Mouse (Mus musculus) embryonic facial prominence, embryonic 13.5 days (tissue): ENCODE measurements around the gene Gca. TPM values are rescaled to one million over a fixed set of nuclear protein-coding genes. Genes with fewer than 3 reads are reported as not detected.
A peak's percentile ranks its signal among the peaks of the same experiment; 100 is the strongest.

Source experiments
- ATAC-seq: fragments of 200-750 bp; cut with Nextera tagmentation; 2 replicates; pipeline ENCODE4 v1.8.0; 2017; ENCODE audit warnings: low read depth; ENCODE audit not compliant: insufficient number of reproducible peaks, insufficient read depth, low FRiP score, low TSS enrichment
- H3K27ac ChIP-seq: fragments of 300-500 bp; sonication (generic); 2 replicates; pipeline ENCODE4 v1.5.1; 2015; ENCODE audit warnings: moderate library complexity, mild to moderate bottlenecking, inconsistent platforms
- H3K27me3 ChIP-seq: fragments of 300-500 bp; sonication (generic); 2 replicates; pipeline ENCODE4 v1.6.1; 2015; ENCODE audit warnings: mild to moderate bottlenecking, inconsistent platforms
- H3K36me3 ChIP-seq: fragments of 300-500 bp; sonication (generic); 2 replicates; pipeline ENCODE4 v1.6.1; 2015; ENCODE audit warnings: mild to moderate bottlenecking, inconsistent platforms
- H3K4me1 ChIP-seq: fragments of 300-500 bp; sonication (generic); 2 replicates; pipeline ENCODE4 v1.6.1; 2015; ENCODE audit warnings: inconsistent platforms
- H3K4me2 ChIP-seq: fragments of 300-500 bp; sonication (generic); 2 replicates; pipeline ENCODE4 v1.6.1; 2015; ENCODE audit warnings: moderate library complexity, mild to moderate bottlenecking, inconsistent platforms
- H3K4me3 ChIP-seq: fragments of 300-500 bp; sonication (generic); 2 replicates; pipeline ENCODE4 v1.5.1; 2015; ENCODE audit warnings: mild to moderate bottlenecking, inconsistent platforms
- H3K9ac ChIP-seq: fragments of 300-500 bp; sonication (generic); 2 replicates; pipeline ENCODE4 v1.6.1; 2015; ENCODE audit warnings: mild to moderate bottlenecking, inconsistent platforms
- H3K9me3 ChIP-seq: fragments of 300-500 bp; sonication (generic); 2 replicates; pipeline ENCODE4 v1.6.1; 2016; ENCODE audit warnings: inconsistent platforms
- WGBS: fragments of 180-500 bp; shearing (Covaris S2); methylation state at CpG from one replicate; pipeline ENCODE4 v1.1.7; 2015; ENCODE audit warnings: mixed read lengths; 5-methylcytosine and 5-hydroxymethylcytosine counted together
- polyA plus RNA-seq: library from polyadenylated mRNA; unstranded; fragments of >200 nt; fragmentation: Nextera tagmentation; extraction: Ambion mirVana; gene quantifications from 2 replicates; pipeline ENCODE4 v1.2.1, GENCODE M21; 2015

The Gca gene
- polyA plus RNA-seq, 1 experiment from 2014 or later = 1.9 TPM

- Histone ChIP-seq H3K9me3 (no peaks in the 10 kb centered on the region), H3K4me3 (peak within 1 kb of the TSS; percentile 58), H3K9ac (peak within 1 kb of the TSS; percentile 67), H3K36me3 (no peaks in the 10 kb centered on the region), H3K4me1 (0 out of 2 replicates have a peak, but pooled peaks cover 4% of the 10 kb centered on the region), H3K27me3 (peaks cover 5% of the 10 kb centered on the region; the same call in 1 of the 2 replicates), H3K27ac (0 out of 2 replicates have a peak within 1 kb of the TSS, but pooled peaks have one; percentile 22), H3K4me2 (peak within 1 kb of the TSS; percentile 71)
- WGBS = under 1% methylated on average over 30 of the region's 30 CpGs
- 0 out of 2 replicates have a peak, but pooled peaks have one; percentile 43 for ATAC-seq
Measured at GRCm38 (mm10) chr2:62646014-62646645, 18.0 kb upstream of the Gca start, which contains the start of gene Ifih1. Gene Ifih1, minus strand, starts transcription at chr2:62646255.

GRCm38 (mm10) chr2:62646671-62647289, 17.3 kb upstream of the Gca start:
- 0 out of 2 replicates have a peak, but pooled peaks cover 4% of the 10 kb centered on the region for H3K4me1 ChIP-seq
- H3K27me3 ChIP-seq = peaks cover 5% of the 10 kb centered on the region; the same call in 1 of the 2 replicates
- no peak overlapping the region for H3K9ac ChIP-seq
- H3K4me2 ChIP-seq = peak overlapping the region; percentile 71
- no peaks in the 10 kb centered on the region for H3K9me3 ChIP-seq
- WGBS = 27% methylated on average over 6 of the region's 6 CpGs
- peak overlapping the region; percentile 58 for H3K4me3 ChIP-seq
- no peak overlapping the region for H3K27ac ChIP-seq
- H3K36me3 ChIP-seq = no peaks in the 10 kb centered on the region
- ATAC-seq = no peak

- H3K27me3 ChIP-seq = 0 out of 2 replicates have a peak, but pooled peaks cover 3% of the 10 kb centered on the region
- ATAC-seq = no peak
Measured at GRCm38 (mm10) chr2:62651890-62652289, 12.2 kb upstream of the Gca start.

GRCm38 (mm10) chr2:62652466-62652865, 11.6 kb upstream of the Gca start:
- H3K4me2 ChIP-seq = no peak overlapping the region
- ATAC-seq = no peak

More at GRCm38 (mm10) chr2:62651890-62652289, 12.2 kb upstream of the Gca start:
- 67% methylated on average over 4 of the region's 4 CpGs for WGBS
- H3K27ac ChIP-seq = no peak overlapping the region
- no peaks in the 10 kb centered on the region for H3K36me3 ChIP-seq
- H3K4me3 ChIP-seq = no peak overlapping the region
- no peaks in the 10 kb centered on the region for H3K9me3 ChIP-seq
- no peaks in the 10 kb centered on the region for H3K4me1 ChIP-seq
- H3K9ac ChIP-seq = no peak overlapping the region
- H3K4me2 ChIP-seq = no peak overlapping the region

GRCm38 (mm10) chr2:62654519-62655338, 9.4 kb upstream of the Gca start:
- H3K27ac ChIP-seq = no peak overlapping the region
- H3K4me1 ChIP-seq = no peaks in the 10 kb centered on the region
- H3K4me3 ChIP-seq = no peak overlapping the region
- H3K36me3 ChIP-seq = no peaks in the 10 kb centered on the region
- H3K9ac ChIP-seq = no peak overlapping the region
- ATAC-seq = no peak
- no peaks in the 10 kb centered on the region for H3K9me3 ChIP-seq
- H3K27me3 ChIP-seq = 0 out of 2 replicates have a peak, but pooled peaks cover 3% of the 10 kb centered on the region
- H3K4me2 ChIP-seq = no peak overlapping the region
- WGBS = 52% methylated on average over 7 of the region's 7 CpGs

More at GRCm38 (mm10) chr2:62652466-62652865, 11.6 kb upstream of the Gca start:
- no peak overlapping the region for H3K27ac ChIP-seq
- no peak overlapping the region for H3K4me3 ChIP-seq
- no peaks in the 10 kb centered on the region for H3K9me3 ChIP-seq
- WGBS = 74% methylated on average over 4 of the region's 4 CpGs
- no peaks in the 10 kb centered on the region for H3K36me3 ChIP-seq
- H3K4me1 ChIP-seq = no peaks in the 10 kb centered on the region
- H3K27me3 ChIP-seq = 0 out of 2 replicates have a peak, but pooled peaks cover 3% of the 10 kb centered on the region
- no peak overlapping the region for H3K9ac ChIP-seq

GRCm38 (mm10) chr2:62656072-62656471, 8.0 kb upstream of the Gca start:
- H3K9ac ChIP-seq = no peak overlapping the region
- H3K36me3 ChIP-seq = no peaks in the 10 kb centered on the region
- H3K9me3 ChIP-seq = no peaks in the 10 kb centered on the region
- no peaks in the 10 kb centered on the region for H3K4me1 ChIP-seq
- no peak for ATAC-seq
- no peak overlapping the region for H3K4me2 ChIP-seq
- H3K4me3 ChIP-seq = no peak overlapping the region
- 61% methylated on average over 1 of the region's 1 CpGs for WGBS
- no peak overlapping the region for H3K27ac ChIP-seq
- H3K27me3 ChIP-seq = 0 out of 2 replicates have a peak, but pooled peaks cover 3% of the 10 kb centered on the region

GRCm38 (mm10) chr2:62660565-62660964, 3.5 kb upstream of the Gca start:
- Histone ChIP-seq H3K27ac (no peak overlapping the region), H3K27me3 (peaks cover 22% of the 10 kb centered on the region), H3K4me2 (no peak overlapping the region), H3K9me3 (no peaks in the 10 kb centered on the region), H3K36me3 (no peaks in the 10 kb centered on the region), H3K9ac (no peak overlapping the region), H3K4me3 (no peak overlapping the region), H3K4me1 (no peaks in the 10 kb centered on the region)
- 50% methylated on average over 6 of the region's 6 CpGs for WGBS
- no peak for ATAC-seq

- H3K36me3 ChIP-seq = no peaks in the 10 kb centered on the region
- 86% methylated on average over 3 of the region's 3 CpGs for WGBS
- H3K27me3 ChIP-seq = peaks cover 20% of the 10 kb centered on the region
- no peak overlapping the region for H3K9ac ChIP-seq
- no peak overlapping the region for H3K4me2 ChIP-seq
- no peak for ATAC-seq
- H3K27ac ChIP-seq = no peak overlapping the region
- no peaks in the 10 kb centered on the region for H3K9me3 ChIP-seq
- H3K4me1 ChIP-seq = no peaks in the 10 kb centered on the region
- no peak overlapping the region for H3K4me3 ChIP-seq
Measured at GRCm38 (mm10) chr2:62662560-62662959, 1.5 kb upstream of the Gca start.

- Histone ChIP-seq H3K4me3 (no peak overlapping the region; the same call in 1 of the 2 replicates), H3K27ac (no peak overlapping the region), H3K9ac (no peak overlapping the region), H3K9me3 (no peaks in the 10 kb centered on the region), H3K4me1 (no peaks in the 10 kb centered on the region), H3K27me3 (peaks cover 20% of the 10 kb centered on the region), H3K36me3 (no peaks in the 10 kb centered on the region), H3K4me2 (peak overlapping the region; percentile 93; the same call in 1 of the 2 replicates)
- WGBS = 64% methylated on average over 7 of the region's 7 CpGs
- no peak for ATAC-seq
Measured at GRCm38 (mm10) chr2:62664839-62665238, 754 bp downstream of the Gca start.

- WGBS = 37% methylated on average over 1 of the region's 1 CpGs
- H3K9me3 ChIP-seq = no peaks in the 10 kb centered on the region
- no peak overlapping the region for H3K27ac ChIP-seq
- H3K36me3 ChIP-seq = no peaks in the 10 kb centered on the region
- ATAC-seq = no peak
- H3K4me3 ChIP-seq = no peak overlapping the region
- peaks cover 20% of the 10 kb centered on the region for H3K27me3 ChIP-seq
- no peaks in the 10 kb centered on the region for H3K4me1 ChIP-seq
- no peak overlapping the region for H3K9ac ChIP-seq
- no peak overlapping the region for H3K4me2 ChIP-seq
Measured at GRCm38 (mm10) chr2:62665536-62665935, 1.5 kb downstream of the Gca start.

- Histone ChIP-seq H3K4me3 (no peak overlapping the region), H3K4me2 (no peak overlapping the region), H3K4me1 (no peaks in the 10 kb centered on the region), H3K27me3 (peaks cover 5% of the 10 kb centered on the region), H3K36me3 (no peaks in the 10 kb centered on the region), H3K9me3 (no peaks in the 10 kb centered on the region), H3K9ac (no peak overlapping the region), H3K27ac (no peak overlapping the region)
- WGBS = 82% methylated on average over 3 of the region's 3 CpGs
- no peak for ATAC-seq
Measured at GRCm38 (mm10) chr2:62669848-62670247, 5.8 kb downstream of the Gca start.
